Mouse (Mus musculus) cerebral cortex, adult 2 months (tissue): Measurements from ENCODE around the gene Rsu1.

Experiments
- WGBS: fragments of 180-500 bp; shearing (Covaris S2); methylation state at CpG from one replicate; pipeline ENCODE4 v1.1.7; 2018; 5-methylcytosine and 5-hydroxymethylcytosine counted together

Rsu1 gene

DNA sequence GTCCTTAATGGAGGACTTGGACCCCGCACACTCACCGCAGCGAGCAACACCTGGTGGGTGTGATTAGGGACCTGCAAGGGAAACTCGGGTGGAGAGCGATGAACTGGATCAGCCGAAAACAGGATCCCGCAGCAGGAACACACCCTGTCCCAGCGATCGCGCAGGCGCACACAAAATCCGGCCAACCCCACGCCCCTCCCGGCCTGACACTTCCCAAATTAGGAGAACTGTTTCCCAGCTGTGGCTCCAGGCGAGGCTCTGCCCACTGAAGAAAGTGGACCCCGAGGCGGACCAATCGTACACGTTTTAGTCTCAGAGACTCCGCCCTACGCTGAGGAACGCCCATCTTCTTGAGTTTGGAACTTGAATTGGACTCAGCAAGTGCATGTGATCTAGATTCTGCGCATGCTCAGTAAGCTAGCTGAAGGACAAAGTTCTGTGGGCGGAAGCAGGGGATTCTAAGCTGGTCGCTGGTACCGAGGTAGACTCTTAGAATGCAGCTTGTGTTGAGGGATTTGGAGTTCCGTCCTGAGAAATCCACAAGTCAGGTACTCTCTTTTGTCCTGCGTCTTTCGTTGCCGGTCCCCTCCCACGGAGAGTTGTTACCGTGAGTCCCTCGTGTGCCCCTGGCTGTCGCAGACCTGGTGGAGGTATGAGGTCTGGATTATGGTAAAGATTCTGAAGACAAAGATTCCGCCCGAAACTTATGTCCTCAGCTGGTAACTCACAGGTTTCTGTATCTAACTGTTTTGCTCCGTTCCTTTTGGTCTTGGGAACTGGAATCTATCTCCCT lies at the start of gene Rsu1:
Rsu1 (minus strand) TSS at position 251 of the 793 bp plus-strand sequence.
- WGBS = under 1% methylated on average over 37 of the region's 37 CpGs

DNA sequence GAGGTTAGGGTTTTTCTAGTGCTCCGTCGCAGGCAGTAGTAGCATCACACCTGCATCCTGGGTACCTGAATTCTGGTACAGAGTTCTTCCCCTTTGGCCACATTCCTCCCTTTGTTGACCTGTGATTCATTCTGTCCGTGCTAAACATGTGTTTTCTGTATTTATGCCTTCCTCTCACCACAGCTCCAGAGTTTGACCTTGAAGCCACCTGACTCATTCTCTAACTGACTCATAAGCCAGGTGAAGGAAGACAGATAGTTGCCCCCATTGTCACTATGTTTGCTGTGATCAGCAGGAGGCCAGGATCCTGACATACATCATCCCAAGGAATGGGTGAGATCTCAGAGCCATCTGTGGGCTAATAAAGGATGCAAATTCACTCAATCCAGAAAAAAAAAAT lies 32.2 kb upstream of the Rsu1 start:
- WGBS = 92% methylated on average over 3 of the region's 3 CpGs

DNA sequence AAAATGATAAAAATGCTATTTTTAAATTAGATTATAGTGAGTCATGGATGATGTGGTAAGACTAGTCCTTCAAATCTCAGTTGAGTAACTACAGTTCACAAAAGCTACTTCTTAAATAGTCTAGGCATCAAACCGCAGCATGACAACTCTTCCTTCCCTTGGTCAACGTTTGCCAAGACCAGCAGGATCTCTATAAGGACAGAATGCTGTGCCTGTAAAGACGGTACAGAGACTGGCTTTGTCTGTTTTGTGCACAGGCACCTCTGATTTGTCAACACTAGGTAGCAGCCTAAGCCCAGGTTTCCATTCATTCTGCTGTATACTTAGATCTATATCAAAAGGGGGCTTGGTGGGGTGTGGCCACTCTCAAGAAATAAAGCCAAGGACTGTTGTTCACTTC lies 27.8 kb upstream of the Rsu1 start:
- 24% methylated on average over 3 of the region's 3 CpGs for WGBS

DNA sequence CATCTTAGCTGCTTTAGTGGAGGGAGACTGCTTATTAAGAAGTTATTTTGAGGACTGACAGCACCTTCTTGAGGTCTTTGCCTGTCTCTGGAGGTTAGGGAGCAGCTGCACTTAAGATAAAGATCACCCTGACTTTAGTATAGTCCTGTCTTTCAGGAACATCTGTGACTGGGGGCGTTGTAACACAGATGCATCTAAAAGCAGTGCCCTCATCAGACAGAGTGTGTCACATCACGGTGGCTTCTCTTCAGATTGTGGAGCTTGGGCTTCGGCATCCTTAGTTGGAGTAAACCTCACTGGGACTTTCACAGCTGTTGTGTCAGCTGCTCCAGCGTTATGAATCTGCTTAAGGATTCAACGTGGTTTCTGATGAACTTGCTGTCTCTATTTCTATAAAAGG lies 26.5 kb upstream of the Rsu1 start:
- 30% methylated on average over 5 of the region's 5 CpGs for WGBS

DNA sequence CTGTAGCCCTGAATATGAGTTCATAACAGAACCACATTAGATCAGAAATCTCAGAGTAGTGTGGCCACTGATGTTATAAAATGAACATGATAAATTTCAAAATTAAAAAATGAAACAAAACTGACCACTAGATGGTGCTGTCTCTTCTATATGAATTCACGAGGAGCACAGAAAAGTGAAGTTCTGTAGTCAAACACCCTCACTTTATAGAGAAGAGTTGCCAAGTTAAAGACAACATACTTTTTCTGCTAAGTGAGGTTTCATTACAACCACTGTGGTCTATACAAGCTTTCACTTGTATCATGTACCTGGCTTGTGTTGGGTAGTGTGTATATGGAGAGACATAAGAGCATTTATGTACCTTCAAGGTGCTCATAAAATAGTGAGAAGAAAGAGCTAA lies 19.4 kb upstream of the Rsu1 start:
- 0% methylated on average over 1 of the region's 1 CpGs for WGBS

DNA sequence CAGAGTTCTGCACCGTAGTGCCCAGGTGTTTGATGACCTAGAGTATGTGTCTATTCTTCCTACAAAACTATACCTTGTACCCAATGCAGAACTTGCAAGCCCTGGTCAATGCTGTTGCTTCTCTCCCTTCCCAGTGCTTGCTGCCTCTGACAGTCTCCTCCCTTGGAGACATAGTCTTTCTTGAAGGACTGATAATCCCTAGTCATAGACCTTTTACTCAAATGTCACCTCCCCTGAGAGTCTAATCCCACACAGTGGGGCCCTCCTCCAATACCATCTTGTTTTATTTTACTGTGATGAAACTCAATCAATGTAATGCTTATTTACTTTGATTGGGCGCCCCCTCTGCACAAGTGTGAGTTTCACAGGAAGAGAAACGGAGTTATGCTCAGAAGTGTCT lies 18.9 kb upstream of the Rsu1 start:
- WGBS = 71% methylated on average over 3 of the region's 3 CpGs

DNA sequence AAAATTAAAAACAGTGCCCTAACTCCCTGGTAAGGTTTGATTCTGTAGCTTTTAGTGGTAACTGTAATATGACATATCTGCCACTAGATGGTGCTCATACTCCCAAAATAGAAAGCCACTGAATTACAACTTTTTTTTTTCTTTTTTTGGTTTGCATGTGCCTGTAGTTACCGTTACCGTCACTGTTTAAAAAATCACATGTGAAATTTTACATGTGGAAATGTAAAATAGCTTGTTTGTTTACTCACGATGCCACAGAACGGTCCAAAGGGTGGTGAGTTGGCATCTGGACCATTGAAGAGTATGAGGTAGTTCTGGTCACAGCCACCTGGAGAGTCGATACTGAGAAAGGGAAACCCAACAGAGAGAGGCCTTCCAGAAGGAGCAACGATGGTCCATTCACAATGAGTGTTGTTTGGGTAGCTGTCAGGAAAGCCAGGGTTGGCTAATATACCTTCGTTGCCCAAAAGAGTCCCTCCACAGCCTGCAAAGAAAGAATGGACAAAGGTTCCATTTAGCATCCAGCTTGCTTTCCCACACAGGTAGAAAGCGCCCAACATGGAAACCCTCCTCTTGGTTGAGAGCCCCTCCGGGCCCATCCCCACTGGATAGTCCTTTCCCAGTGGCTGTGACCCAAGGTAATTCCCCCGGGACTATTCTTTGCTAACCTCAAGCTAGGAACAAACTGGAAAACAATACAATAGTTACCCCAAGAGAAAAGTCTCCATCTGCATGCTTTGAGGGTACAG lies 7.1 kb upstream of the Rsu1 start:
- 48% methylated on average over 10 of the region's 10 CpGs for WGBS

DNA sequence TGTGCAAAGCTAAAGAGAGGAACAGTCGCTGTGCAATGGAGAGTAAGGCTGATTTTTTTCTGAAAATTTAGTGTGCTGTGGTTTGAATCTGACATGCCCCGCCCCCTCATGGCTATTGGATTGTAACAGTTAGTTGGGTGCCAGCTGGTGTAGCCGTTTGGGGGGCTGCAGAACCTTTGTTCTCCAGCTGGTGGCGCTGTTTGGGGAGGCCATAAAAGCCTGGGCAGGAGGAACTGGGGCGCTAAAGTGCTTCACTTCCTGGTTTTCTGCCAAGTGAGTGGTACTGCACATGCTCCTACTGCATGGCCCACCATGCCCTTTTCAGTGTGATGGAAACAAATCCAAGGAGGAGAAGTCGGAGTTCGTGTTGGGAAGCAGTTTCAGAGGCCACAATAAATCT lies 4.7 kb upstream of the Rsu1 start:
- WGBS = 59% methylated on average over 7 of the region's 7 CpGs

DNA sequence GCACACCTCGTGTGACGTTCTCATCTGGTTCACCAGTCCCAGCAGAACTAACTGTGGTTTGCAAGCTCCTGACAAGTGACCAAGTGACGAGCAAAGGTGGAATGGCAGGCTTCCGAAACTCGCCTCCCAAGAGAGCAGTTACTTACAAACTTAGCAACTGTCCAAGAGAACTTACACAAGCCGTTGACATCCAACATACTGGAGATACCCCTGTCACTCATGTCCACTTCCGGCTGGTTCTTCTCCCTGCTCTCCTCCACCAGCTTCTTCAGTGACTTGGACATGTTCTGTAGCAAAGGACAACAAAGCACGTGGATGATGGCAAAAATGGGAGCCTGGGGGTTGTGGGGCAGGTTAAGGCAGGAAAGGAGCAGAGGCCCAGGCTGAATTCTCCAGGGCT lies 479 bp downstream of the Rsu1 start:
- WGBS = 28% methylated on average over 8 of the region's 8 CpGs

DNA sequence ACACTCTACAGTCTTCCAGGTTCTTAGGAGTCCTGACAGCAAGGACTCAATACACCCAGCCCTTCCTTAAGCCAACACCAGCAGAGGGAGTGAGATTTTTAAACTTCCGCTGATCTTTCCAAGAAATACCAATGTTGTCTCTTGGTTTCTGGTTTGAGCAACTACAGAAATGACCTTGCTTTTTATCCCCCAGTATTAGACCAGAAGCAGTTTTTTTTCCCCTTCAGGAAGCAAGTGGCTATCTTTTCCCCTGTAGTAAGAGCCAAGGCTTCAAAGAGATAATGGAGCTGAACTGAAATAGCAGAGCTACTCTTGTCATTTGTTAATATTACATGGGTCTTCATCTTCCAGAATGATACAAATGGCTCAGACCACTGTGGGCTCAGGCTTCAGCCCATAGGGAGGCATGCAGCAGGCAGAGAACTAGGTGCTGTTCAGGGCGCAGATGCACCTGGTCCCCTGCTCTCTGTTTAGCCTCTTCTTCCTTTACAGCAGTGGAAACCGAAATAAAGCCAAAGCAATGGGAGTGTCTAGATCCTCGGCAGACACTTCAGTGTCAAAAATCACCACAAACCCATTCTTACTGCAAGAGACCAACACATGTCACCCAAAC lies 2.4 kb downstream of the Rsu1 start:
- WGBS = 93% methylated on average over 4 of the region's 4 CpGs

DNA sequence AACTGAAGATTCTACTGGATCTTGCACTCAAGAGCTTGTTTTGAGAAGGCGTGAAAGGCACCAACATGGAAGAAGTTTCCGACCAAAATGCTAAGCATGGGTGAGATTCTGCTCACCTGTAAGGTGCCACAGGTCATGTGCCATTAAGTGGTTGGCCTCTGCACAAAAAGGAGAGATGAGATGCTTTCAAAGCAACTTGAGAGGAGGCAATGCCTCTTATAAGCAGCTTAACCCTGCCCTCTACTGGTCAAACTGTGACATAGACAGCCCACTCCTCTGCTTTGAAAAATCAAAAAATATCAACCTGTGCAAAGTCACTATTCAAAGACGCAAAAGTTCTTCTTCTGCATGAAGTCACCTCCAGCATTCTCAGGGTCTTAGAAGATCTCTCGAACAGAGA lies 6.3 kb downstream of the Rsu1 start:
- 44% methylated on average over 4 of the region's 4 CpGs for WGBS

DNA sequence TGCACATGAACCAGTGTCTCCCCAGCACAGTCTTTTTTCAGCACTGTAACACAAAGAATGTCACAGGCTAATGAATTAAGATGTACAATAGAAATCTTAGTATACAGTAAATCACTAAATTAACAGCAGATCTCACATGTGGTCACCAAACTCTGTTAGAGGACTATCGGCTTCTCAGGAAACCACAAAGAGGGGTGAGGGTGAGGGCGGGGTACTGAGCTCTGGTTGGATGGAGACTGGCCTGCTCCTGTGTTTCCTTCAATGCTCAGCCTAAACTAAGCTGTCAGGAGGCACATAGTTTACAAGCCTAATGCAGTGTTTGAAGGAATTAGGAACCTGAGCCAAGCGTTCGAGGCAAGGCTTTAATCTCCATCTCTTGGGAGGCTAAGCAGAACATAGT lies 8.1 kb downstream of the Rsu1 start:
- 79% methylated on average over 4 of the region's 4 CpGs for WGBS

DNA sequence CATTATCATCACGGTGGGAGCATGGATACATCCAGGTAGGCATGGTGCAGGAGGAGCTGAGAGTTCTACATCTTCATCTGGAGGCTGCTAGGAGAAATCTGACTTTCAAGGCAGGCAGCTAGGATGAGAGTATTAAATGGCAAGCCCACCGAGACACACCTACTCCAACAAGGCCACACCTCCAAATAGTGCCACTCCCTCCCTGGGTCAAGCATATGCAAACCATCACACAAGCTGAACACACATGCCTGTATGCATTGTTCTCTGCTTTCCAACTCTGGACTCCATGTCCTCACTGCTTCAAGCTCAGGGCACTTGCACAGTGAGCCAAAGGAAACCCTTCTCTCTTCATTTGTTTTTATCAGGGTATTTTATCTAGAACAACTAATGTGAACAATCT lies 12.6 kb downstream of the Rsu1 start:
- 86% methylated on average over 2 of the region's 2 CpGs for WGBS

DNA sequence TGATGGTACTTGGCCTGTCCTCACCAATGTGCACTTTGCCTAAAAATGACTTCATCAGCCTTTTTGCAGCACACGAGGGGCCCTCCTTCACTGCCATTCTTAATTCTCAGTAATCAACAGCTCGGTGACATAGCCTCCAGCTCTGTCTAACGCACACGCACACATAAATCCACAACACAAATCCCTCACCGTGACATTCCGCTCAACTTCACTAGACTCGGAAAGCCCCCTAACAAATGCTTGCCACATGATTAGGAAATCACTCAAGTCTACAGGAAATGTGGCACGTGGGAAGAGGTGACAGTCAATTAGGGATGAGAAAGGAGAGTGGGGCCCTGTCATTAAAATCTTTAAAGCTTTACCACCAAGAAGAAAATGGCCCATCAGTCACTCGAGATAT lies 30.5 kb downstream of the Rsu1 start:
- WGBS = 84% methylated on average over 9 of the region's 9 CpGs

DNA sequence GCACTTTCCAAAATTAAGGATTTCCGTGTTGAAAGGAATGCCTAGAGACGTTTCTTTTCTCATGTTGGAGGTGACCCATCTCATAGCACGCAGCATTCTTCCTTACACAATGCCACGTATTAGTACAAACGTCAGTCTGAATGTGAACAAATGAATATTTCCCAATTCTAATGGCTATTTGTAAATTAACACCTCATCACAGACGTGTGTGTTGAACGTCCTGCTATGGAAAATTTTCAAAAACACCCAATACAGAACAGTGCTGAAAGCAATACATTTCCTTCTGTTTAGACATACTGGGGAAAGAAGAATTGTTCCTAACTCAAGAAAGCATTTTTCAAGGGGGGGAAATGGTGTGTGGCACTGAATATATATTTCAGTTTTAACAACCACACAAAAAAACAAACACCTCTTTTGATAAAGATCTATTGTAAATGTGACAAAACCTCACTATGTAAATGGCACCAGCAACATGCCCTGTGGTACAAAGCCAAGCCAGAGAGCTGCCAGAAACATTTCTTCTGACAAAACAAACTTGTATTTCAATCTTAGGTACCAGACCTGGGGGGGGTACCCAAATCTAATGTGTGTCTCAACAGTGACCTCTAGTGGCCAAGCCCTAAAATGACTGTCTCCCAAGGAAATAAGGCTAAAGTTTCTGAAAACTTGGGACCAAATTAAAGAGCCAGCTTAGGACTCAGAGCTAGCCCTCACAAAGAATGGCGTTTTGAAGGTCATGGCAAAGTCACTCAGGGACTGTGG lies 33.9 kb downstream of the Rsu1 start:
- 60% methylated on average over 8 of the region's 8 CpGs for WGBS

DNA sequence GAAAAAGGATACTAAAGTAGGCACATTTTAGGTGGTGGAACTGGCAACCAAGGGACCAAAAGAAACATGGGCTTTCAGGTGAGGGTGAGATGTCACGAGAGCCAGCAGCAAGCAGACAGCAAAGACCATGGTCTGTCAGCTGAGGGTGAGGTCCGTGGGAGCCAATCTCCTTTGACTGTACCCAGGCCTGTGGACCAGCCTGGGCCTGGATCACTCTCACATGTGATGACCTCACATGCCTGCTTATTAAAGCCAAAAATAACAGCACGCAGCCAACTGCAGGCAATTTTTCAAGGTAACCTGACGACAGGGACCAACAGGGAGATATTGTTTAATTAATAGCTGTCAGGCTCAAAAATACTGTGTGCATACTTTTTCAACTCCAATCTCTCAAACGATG lies 35.5 kb downstream of the Rsu1 start:
- 73% methylated on average over 5 of the region's 5 CpGs for WGBS

DNA sequence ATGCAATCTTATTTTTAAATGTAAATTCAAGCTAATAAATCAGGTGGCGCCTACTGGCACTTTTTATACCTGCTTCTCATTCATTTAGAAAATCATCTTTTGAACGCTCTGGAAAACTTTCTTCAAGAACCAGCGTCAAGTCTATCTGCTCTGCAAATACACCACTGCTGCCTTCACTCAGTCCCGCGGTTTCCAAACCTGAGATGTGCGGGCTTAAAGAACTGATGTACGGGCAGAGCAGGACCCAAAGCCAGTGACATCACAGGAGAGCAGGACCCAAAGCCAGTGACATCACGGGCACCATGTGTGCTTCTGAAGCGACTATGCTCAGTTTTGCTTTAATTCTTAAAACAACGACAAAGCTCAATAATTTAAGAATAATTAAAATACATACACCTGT lies 36.4 kb downstream of the Rsu1 start:
- WGBS = 96% methylated on average over 10 of the region's 10 CpGs

DNA sequence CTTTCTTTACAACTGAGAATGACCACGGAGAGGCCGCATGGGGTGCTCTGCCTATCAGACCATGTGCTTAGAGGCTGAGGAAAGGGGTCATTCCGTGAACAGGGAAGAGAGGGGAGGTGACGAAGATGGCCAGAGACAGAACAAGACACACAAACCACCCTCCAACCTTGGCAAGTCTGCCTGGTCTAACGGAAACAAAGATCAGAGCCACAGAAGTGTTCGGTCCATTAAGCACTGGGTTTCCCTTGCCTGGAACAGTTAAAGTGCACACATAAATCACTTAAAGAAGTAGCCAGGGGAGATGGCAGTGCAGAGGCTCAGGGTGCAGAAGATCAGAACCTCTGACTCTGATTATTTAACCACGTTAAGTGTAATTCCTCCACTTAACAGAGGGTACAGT lies 37.3 kb downstream of the Rsu1 start:
- WGBS = 73% methylated on average over 7 of the region's 7 CpGs

DNA sequence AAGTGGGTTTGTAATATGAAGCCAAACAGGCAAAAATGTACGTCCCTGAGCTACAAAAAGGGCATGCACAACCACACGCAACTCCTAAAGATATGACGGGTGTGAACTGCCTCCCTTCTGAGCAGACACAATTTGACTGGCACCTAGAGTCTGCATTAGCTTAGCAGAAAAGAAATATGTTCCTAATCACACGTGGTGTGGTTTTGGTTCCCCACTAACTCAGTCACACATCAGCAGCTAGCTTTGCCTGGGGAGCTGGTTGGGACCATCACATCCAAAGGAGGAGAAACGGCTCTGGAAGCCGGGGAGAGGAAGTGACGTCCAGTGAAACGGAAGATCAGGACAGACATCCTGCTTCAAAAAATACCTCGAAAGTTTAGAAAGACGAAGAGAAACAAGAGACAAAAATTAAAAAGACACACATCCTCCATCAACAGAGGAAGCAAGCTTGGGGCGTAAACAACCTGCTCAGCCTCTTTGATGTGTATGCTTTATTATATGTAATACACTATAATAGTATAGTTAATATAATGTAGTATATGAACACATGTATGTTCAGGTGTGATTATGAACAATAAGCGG lies 37.9 kb downstream of the Rsu1 start:
- 80% methylated on average over 12 of the region's 12 CpGs for WGBS

DNA sequence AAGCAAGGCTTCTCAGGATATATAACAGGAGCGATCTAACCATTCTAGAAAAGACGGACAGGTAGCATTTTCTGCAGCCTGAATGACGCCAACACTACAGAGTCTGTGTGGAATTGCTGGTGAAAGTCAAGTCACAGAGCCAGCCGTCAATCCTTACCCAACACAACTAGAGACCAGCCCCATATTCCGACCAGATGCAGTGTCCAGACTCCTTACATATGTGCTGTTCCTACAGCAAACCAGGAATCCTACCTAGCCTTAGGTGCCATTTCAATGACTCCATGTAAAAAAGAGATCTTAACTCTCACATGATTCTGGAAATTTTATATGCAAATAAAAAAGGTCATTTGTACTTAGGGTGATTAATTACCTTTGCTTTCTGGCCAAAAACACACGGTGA lies 38.9 kb downstream of the Rsu1 start:
- 93% methylated on average over 6 of the region's 6 CpGs for WGBS

DNA sequence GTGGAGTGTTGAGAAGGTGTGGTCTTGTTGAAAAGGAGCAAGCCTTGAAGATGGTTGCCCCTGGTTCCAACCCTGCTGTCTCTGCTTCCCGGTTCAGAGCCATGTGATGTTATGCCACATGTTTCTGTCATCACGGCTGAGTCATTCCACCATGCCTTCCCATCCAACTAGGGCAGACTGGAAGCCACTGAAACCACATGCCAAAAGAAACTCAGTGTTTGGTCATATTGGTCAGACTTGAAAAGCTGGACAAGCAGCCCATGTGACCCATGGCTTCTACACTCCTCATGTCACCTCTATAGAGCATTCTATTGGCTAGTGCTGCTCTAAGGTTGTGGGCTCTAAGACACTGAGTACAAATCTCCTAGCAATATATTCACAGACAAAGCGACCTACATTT lies 41.5 kb downstream of the Rsu1 start:
- 93% methylated on average over 3 of the region's 3 CpGs for WGBS

DNA sequence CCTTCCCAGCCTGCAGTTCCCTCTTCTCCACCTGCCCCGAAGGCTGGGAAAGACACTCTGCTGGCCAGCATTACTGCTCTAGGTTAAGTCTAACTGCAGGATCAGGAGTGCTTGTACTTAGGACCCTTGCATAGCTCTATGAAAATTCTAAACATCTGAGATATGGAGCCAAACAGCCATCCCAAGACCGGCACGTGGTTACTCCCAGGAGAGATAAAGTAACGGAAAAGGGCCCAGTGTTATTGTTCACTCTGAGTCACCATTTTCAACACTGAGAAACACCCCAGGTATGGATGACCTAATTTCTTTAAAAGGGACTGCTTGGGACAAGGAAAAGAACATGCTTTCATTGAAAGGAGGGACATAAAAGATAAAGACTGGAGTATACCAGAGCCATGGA lies 45.2 kb downstream of the Rsu1 start:
- 83% methylated on average over 4 of the region's 4 CpGs for WGBS
